Mouse (Mus musculus) lung, embryonic 16.5 days (tissue): Measurements from ENCODE around the gene Papss1. TPM values are rescaled to one million over a fixed set of nuclear protein-coding genes. Genes with fewer than 3 reads are reported as not detected.

Source experiments
- ATAC-seq: fragments of 200-750 bp; cut with Nextera tagmentation; 2 replicates; pipeline ENCODE4 v1.8.0; 2017; ENCODE audit warnings: low read depth, mild to moderate bottlenecking, moderate library complexity
- H3K27ac ChIP-seq: fragments of 300-500 bp; sonication (generic); 2 replicates; pipeline ENCODE4 v1.5.1; 2014; ENCODE audit warnings: mild to moderate bottlenecking, control low read depth, low read length
- H3K27me3 ChIP-seq: fragments of 300-500 bp; sonication (generic); 2 replicates; pipeline ENCODE4 v1.6.1; 2014; ENCODE audit warnings: low read depth, low read length, mixed read lengths; ENCODE audit not compliant: control insufficient read depth, insufficient read depth
- H3K36me3 ChIP-seq: fragments of 300-500 bp; sonication (generic); 2 replicates; pipeline ENCODE4 v1.6.1; 2014; ENCODE audit warnings: low read length; ENCODE audit not compliant: control insufficient read depth, insufficient read depth
- H3K4me1 ChIP-seq: fragments of 300-500 bp; sonication (generic); replicated peaks from 2 replicates; pipeline ENCODE4 v1.6.1; 2014; ENCODE audit warnings: low read length, mixed read lengths; ENCODE audit not compliant: control insufficient read depth, insufficient read depth
- H3K4me2 ChIP-seq: fragments of 300-500 bp; sonication (generic); 2 replicates; pipeline ENCODE4 v1.6.1; 2014; ENCODE audit warnings: low read depth, low read length, control low read depth
- H3K4me3 ChIP-seq: fragments of 300-500 bp; sonication (generic); 2 replicates; pipeline ENCODE4 v1.5.1; 2014; ENCODE audit warnings: mild to moderate bottlenecking, low read length, control low read depth
- H3K9ac ChIP-seq: fragments of 300-500 bp; sonication (generic); 2 replicates; pipeline ENCODE4 v1.6.1; 2014; ENCODE audit warnings: low read length, control low read depth
- H3K9me3 ChIP-seq: fragments of 300-500 bp; sonication (generic); 2 replicates; pipeline ENCODE4 v1.6.1; 2016; ENCODE audit warnings: low read length; ENCODE audit not compliant: control insufficient read depth
- WGBS: fragments of 180-500 bp; shearing (Covaris S2); extraction: QIAGEN DNeasy Blood & Tissue Kit; methylation state at CpG from one replicate; pipeline ENCODE4 v1.1.7; 2014; 5-methylcytosine and 5-hydroxymethylcytosine counted together
- polyA plus RNA-seq: library from polyadenylated mRNA; unstranded; fragments of >200 nt; fragmentation: Nextera tagmentation; extraction: Ambion mirVana; gene quantifications from 2 replicates; pipeline ENCODE4 v1.2.1, GENCODE M21; 2015

The Papss1 gene
- polyA plus RNA-seq, 1 experiment from 2014 or later: 97.3 TPM

DNA sequence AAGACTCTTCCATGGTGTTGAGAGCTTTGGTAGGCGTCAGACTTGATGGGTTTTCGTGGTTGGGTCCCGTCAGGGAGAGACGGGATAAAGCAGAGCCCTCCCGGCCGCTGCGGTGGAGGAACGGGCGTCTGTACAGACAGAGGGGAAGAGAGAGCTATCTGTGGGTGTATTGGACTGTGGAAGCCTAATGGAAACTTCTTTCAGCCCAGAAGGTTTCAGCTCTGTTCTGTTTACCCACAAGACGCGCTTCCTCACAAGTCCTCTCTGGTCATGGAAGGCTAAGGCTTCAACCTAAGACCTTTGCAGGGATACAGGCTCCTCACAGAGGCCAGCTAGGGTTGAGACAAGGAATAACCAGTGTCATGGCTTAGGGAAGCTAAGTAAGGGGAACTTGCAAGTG is 36.2 kb downstream of the Papss1 start:
- no peak overlapping the region for H3K9ac ChIP-seq

DNA sequence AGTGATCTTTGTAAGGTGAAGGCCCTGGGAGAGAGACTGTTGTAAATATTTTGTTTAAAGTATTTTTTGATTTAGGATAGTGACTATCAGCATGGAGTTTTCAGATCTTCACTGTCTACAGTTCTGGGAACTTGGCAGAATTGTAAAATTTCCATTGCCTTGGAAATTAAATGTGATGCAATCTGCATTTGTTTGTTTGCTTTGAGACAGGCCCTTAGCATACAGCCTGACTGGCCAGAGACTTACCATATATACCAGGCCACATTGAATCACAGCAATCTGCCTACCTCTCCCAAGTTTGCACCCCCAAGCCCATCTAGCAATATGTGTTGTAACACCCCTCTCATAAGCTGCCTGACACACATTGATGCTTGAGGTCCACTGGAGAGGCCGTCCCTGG is 36.8 kb downstream of the Papss1 start:
- Histone ChIP-seq H3K9me3 (no peaks in the 10 kb centered on the region), H3K27me3 (no peaks in the 10 kb centered on the region), H3K4me3 (no peak overlapping the region), H3K9ac (no peak overlapping the region), H3K27ac (no peak overlapping the region), H3K36me3 (peaks cover 16% of the 10 kb centered on the region), H3K4me2 (no peak overlapping the region), H3K4me1 (no peaks in the 10 kb centered on the region)
- 70% methylated on average over 1 of the region's 1 CpGs for WGBS
- ATAC-seq: peak; percentile 23; the same call in 1 of the 2 replicates

More for the DNA sequence above, 36.2 kb downstream of the Papss1 start:
- no peaks in the 10 kb centered on the region for H3K9me3 ChIP-seq
- ATAC-seq: no peak
- H3K4me2 ChIP-seq: no peak overlapping the region
- peaks cover 14% of the 10 kb centered on the region for H3K36me3 ChIP-seq
- WGBS: 91% methylated on average over 11 of the region's 11 CpGs
- no peak overlapping the region for H3K27ac ChIP-seq
- H3K4me3 ChIP-seq: no peak overlapping the region
- H3K27me3 ChIP-seq: no peaks in the 10 kb centered on the region
- H3K4me1 ChIP-seq: no peaks in the 10 kb centered on the region

DNA sequence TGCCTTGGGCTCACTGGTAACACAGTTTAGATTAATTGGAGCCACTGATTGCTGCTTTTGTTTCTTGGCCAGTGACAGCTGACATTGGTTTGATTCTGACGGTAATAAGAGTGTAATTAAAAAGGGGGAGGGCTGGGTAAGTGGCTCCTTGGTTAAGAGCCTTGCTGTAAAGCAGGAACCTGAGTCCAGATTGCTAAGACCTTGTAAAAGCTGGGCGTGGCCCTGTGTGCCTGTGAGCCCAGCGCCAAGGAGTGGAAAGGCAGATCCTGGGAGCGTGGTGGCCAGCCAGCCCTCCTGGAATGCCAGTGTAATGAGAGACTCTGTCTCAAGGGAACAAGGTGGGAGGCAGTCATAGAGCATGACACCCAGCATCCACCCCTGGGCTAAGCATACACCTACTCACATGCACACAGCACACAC is 38.4 kb downstream of the Papss1 start:
- no peak overlapping the region for H3K27ac ChIP-seq
- H3K36me3 ChIP-seq: peaks cover 20% of the 10 kb centered on the region
- no peak overlapping the region for H3K4me2 ChIP-seq
- H3K4me1 ChIP-seq: no peaks in the 10 kb centered on the region
- 80% methylated on average over 4 of the region's 4 CpGs for WGBS
- no peak overlapping the region for H3K9ac ChIP-seq
- H3K9me3 ChIP-seq: no peaks in the 10 kb centered on the region
- ATAC-seq: no peak
- H3K27me3 ChIP-seq: no peaks in the 10 kb centered on the region
- no peak overlapping the region for H3K4me3 ChIP-seq

DNA sequence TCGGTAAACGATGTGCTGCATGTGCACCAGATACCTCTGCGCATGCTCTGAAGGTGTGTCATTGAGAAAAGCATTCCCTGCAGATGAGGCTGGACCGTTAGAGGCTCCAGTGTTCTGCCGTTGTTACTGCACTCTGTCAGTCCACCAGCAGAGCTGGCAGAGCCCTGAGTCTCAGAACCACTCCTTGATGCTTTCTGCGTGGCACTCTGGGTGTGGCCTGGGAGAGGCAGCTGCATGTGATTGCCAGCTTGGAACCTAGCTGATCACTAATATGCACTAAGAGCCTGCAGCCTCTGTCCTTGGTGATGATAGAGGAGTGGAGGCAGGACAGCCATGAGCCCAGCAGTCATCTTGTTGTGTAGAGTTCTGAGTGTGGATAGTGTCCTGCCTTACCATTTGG is 43.5 kb downstream of the Papss1 start:
- no peak overlapping the region for H3K9ac ChIP-seq
- H3K27ac ChIP-seq: no peak overlapping the region
- no peaks in the 10 kb centered on the region for H3K27me3 ChIP-seq
- H3K9me3 ChIP-seq: no peaks in the 10 kb centered on the region
- H3K4me3 ChIP-seq: no peak overlapping the region
- WGBS: 92% methylated on average over 6 of the region's 6 CpGs
- no peak overlapping the region for H3K4me2 ChIP-seq
- H3K36me3 ChIP-seq: peaks cover 16% of the 10 kb centered on the region
- H3K4me1 ChIP-seq: no peaks in the 10 kb centered on the region
- no peak for ATAC-seq

DNA sequence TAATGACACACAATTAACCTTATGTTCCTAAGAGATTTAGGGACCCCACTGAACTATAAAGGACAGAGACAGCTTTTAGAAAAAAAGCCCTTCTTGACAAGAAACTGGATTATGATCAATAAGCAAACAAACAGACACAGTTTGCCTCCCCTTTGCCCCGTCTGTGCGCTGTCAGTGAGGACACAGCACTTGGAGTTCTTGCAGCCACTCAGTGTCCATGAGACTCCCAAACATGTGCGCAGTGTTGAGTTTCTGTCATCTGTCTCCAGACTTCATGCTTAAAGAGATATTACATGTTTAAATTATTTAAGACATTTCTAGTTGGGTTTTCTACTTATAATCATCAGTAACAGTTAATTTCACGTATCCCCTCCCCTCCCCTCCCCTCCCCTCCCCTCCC is 45.1 kb downstream of the Papss1 start:
- no peak overlapping the region for H3K27ac ChIP-seq
- no peaks in the 10 kb centered on the region for H3K4me1 ChIP-seq
- no peak overlapping the region for H3K4me2 ChIP-seq
- 74% methylated on average over 4 of the region's 4 CpGs for WGBS
- no peaks in the 10 kb centered on the region for H3K27me3 ChIP-seq
- H3K9me3 ChIP-seq: no peaks in the 10 kb centered on the region
- ATAC-seq: no peak
- H3K4me3 ChIP-seq: no peak overlapping the region
- H3K9ac ChIP-seq: no peak overlapping the region
- H3K36me3 ChIP-seq: peaks cover 22% of the 10 kb centered on the region

DNA sequence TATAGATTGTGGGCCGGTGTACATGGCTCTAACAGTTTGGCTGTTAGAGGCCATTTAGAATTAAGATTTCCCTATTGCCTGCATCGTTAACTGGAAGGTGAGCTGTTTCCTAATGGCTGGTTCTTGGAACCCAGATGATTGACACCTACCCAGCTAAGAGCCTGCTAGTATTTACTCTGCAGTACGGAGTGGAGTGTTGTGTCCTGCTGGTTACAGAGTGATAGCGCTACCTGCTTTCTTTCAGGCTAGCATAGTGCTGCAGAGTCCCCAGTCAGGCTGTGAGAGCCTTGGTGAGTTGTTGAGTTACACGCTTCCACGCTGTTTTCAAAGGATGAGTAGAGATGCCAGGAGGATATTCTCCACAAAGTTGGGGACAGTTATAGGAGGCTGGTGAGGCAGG is 46.0 kb downstream of the Papss1 start:
- peak; percentile 51; the same call in 1 of the 2 replicates for ATAC-seq
- Histone ChIP-seq H3K9ac (no peak overlapping the region), H3K4me1 (no peaks in the 10 kb centered on the region), H3K4me3 (no peak overlapping the region), H3K27ac (no peak overlapping the region), H3K27me3 (no peaks in the 10 kb centered on the region), H3K9me3 (no peaks in the 10 kb centered on the region), H3K36me3 (peaks cover 21% of the 10 kb centered on the region), H3K4me2 (no peak overlapping the region)
- 67% methylated on average over 6 of the region's 6 CpGs for WGBS

DNA sequence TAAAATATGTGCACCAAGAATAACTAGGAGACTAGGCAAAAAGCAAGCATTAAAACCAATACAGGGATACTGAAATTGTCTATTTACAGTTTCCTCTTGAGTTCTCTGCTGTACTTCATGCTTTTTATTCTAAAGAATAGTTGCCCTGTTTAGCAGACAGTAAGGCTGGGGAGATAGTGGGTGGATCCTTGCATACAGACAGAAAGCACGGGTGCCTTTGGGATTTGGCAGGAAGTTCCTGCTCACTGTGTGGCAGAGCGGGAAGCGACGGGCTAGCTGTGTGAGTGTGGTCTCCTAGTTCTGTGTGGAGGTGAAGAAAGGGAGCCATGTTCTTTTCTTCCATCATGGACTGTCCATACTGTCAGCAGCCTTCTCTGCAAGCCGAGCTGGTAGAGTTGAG is 48.3 kb downstream of the Papss1 start:
- 77% methylated on average over 5 of the region's 5 CpGs for WGBS
- Histone ChIP-seq H3K4me2 (no peak overlapping the region), H3K9ac (no peak overlapping the region), H3K27ac (no peak overlapping the region), H3K4me1 (no peaks in the 10 kb centered on the region), H3K4me3 (no peak overlapping the region), H3K27me3 (no peaks in the 10 kb centered on the region), H3K36me3 (peaks cover 16% of the 10 kb centered on the region), H3K9me3 (no peaks in the 10 kb centered on the region)
- ATAC-seq: no peak

DNA sequence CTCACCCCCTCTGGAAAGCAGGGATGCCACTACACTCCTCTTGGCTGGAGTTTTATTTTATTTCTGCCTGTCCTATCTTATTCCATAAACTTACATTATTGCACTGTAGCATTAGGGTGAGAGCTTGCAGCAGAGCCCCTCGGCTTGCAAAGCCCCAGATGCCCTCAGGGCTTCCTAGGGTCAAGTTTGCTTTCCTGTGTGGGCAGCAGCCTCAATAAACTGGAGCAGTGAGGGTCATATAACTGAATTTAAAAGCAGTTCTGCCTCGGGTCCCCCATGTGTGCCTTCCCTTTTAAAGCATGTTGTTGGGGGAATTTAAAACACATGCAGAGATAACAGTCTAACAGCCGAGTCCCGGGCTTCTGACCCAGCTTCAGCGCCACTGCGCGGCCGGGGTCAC is 49.5 kb downstream of the Papss1 start:
- no peak overlapping the region for H3K4me2 ChIP-seq
- no peaks in the 10 kb centered on the region for H3K9me3 ChIP-seq
- H3K36me3 ChIP-seq: peaks cover 14% of the 10 kb centered on the region
- H3K27ac ChIP-seq: no peak overlapping the region
- ATAC-seq: no peak
- no peak overlapping the region for H3K9ac ChIP-seq
- 72% methylated on average over 8 of the region's 8 CpGs for WGBS
- no peaks in the 10 kb centered on the region for H3K4me1 ChIP-seq
- H3K4me3 ChIP-seq: no peak overlapping the region
- no peaks in the 10 kb centered on the region for H3K27me3 ChIP-seq

DNA sequence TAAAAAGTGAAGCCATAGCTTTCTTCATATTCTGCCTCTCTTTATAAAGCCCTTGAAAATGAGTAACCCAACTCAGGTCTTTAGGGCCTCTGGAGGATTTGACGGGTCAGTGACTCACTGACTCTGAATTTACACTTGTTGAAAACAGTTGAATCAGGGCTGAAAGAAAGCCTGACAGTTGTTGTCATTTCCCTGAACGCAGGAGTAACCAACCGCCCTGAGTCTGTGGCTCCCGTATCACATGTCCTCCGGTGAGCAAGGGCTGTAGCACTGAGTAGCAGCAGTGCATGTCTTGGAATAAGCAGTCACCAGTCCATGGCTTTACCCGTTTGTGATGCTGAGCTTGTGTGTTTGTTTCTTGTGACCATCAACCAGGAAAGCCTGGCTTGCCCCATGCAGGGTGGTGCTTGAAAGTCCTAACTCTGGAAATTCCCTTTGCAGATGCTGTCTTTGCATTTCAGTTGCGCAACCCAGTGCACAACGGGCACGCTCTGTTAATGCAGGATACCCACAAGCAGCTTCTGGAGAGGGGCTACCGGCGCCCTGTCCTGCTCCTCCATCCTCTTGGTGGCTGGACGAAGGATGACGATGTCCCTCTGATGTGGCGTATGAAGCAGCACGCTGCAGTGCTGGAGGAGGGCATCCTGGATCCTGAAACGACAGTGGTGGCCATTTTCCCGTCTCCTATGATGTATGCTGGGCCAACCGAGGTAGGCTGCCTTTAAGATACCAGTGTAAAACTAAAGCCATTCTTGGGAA is 54.2 kb downstream of the Papss1 start:
- H3K4me3 ChIP-seq: no peak overlapping the region
- H3K9ac ChIP-seq: no peak overlapping the region
- peaks cover 12% of the 10 kb centered on the region for H3K36me3 ChIP-seq
- no peaks in the 10 kb centered on the region for H3K9me3 ChIP-seq
- no peaks in the 10 kb centered on the region for H3K27me3 ChIP-seq
- H3K4me1 ChIP-seq: no peaks in the 10 kb centered on the region
- WGBS: 93% methylated on average over 18 of the region's 18 CpGs
- no peak overlapping the region for H3K27ac ChIP-seq
- no peak for ATAC-seq
- no peak overlapping the region for H3K4me2 ChIP-seq
